Mouse (Mus musculus): Measurements from ENCODE around the gene Igf1. TPM values are rescaled to one million over a fixed set of nuclear protein-coding genes. Genes with fewer than 3 reads are reported as not detected.

Igf1 gene
- total and polyA plus RNA-seq, 2 experiments from 2014 or later: 11.5 to 13.1 TPM

- no peaks in the 10 kb centered on the region for H3K4me1 ChIP-seq (ENCODE audit: insufficient read depth, low read length)
- H3K9me3 ChIP-seq (ENCODE audit: low read length): no peaks in the 10 kb centered on the region
- H3K4me2 ChIP-seq (ENCODE audit: low read depth, low read length, poor library complexity, severe bottlenecking): no peak overlapping the region
- H3K36me3 ChIP-seq (ENCODE audit: insufficient read depth, low read length): no peaks in the 10 kb centered on the region
- TF ChIP-seq CTCF (IDR thresholded peaks at IDR 0.05): no peak
- H3K27ac ChIP-seq (ENCODE audit: low read depth, low read length): no peak overlapping the region
- 67% methylated on average over 8 of the region's 8 CpGs for WGBS
- H3K9ac ChIP-seq (replicated peaks; ENCODE audit: low read length, poor library complexity, severe bottlenecking): no peak overlapping the region
- DNase-seq (ENCODE audit: low spot score) (no peak), ATAC-seq (ENCODE audit: low FRiP score) (no peak)
- H3K27me3 ChIP-seq (ENCODE audit: insufficient read depth, low read length): no peaks in the 10 kb centered on the region
- H3K4me3 ChIP-seq (ENCODE audit: low read depth, low read length): no peak overlapping the region
Observed at GRCm38 (mm10) chr10:87844917-87845552, 13.0 kb upstream of the Igf1 start.

GRCm38 (mm10) chr10:87847882-87848281, 10.2 kb upstream of the Igf1 start:
- 75% methylated on average over 4 of the region's 4 CpGs for WGBS
- no peak overlapping the region for H3K27ac ChIP-seq (ENCODE audit: low read depth, low read length)
- no peaks in the 10 kb centered on the region for H3K36me3 ChIP-seq (ENCODE audit: insufficient read depth, low read length)
- H3K4me3 ChIP-seq (ENCODE audit: low read depth, low read length): no peak overlapping the region
- H3K27me3 ChIP-seq (ENCODE audit: insufficient read depth, low read length): no peaks in the 10 kb centered on the region
- no peak overlapping the region for H3K4me2 ChIP-seq (ENCODE audit: low read depth, low read length, poor library complexity, severe bottlenecking)
- H3K9me3 ChIP-seq (ENCODE audit: low read length): no peaks in the 10 kb centered on the region
- no peak overlapping the region for H3K9ac ChIP-seq (replicated peaks; ENCODE audit: low read length, poor library complexity, severe bottlenecking)
- ATAC-seq (ENCODE audit: low FRiP score): no peak
- no peak for DNase-seq (ENCODE audit: low spot score)
- TF ChIP-seq CTCF (IDR thresholded peaks at IDR 0.05): no peak
- H3K4me1 ChIP-seq (ENCODE audit: insufficient read depth, low read length): no peaks in the 10 kb centered on the region

GRCm38 (mm10) chr10:87848419-87848818, 9.6 kb upstream of the Igf1 start:
- H3K4me3 ChIP-seq (ENCODE audit: low read depth, low read length): no peak overlapping the region
- no peaks in the 10 kb centered on the region for H3K9me3 ChIP-seq (ENCODE audit: low read length)
- WGBS: 79% methylated on average over 2 of the region's 2 CpGs
- H3K27ac ChIP-seq (ENCODE audit: low read depth, low read length): no peak overlapping the region
- H3K4me1 ChIP-seq (ENCODE audit: insufficient read depth, low read length): no peaks in the 10 kb centered on the region
- no peak for TF ChIP-seq CTCF (IDR thresholded peaks at IDR 0.05)
- H3K36me3 ChIP-seq (ENCODE audit: insufficient read depth, low read length): no peaks in the 10 kb centered on the region
- no peak for ATAC-seq (ENCODE audit: low FRiP score)
- H3K4me2 ChIP-seq (ENCODE audit: low read depth, low read length, poor library complexity, severe bottlenecking): no peak overlapping the region
- DNase-seq (ENCODE audit: low spot score): no peak
- H3K9ac ChIP-seq (replicated peaks; ENCODE audit: low read length, poor library complexity, severe bottlenecking): no peak overlapping the region
- H3K27me3 ChIP-seq (ENCODE audit: insufficient read depth, low read length): no peaks in the 10 kb centered on the region

GRCm38 (mm10) chr10:87851492-87851891, 6.6 kb upstream of the Igf1 start:
- Histone ChIP-seq H3K9ac (replicated peaks; ENCODE audit: low read length, poor library complexity, severe bottlenecking) (no peak overlapping the region), H3K27me3 (ENCODE audit: insufficient read depth, low read length) (no peaks in the 10 kb centered on the region), H3K27ac (ENCODE audit: low read depth, low read length) (no peak overlapping the region), H3K4me1 (ENCODE audit: insufficient read depth, low read length) (no peaks in the 10 kb centered on the region), H3K4me3 (ENCODE audit: low read depth, low read length) (no peak overlapping the region), H3K4me2 (ENCODE audit: low read depth, low read length, poor library complexity, severe bottlenecking) (no peak overlapping the region), H3K36me3 (ENCODE audit: insufficient read depth, low read length) (no peaks in the 10 kb centered on the region), H3K9me3 (ENCODE audit: low read length) (no peaks in the 10 kb centered on the region)
- ATAC-seq (ENCODE audit: low FRiP score) (no peak), DNase-seq (ENCODE audit: low spot score) (peak; percentile 13)
- TF ChIP-seq CTCF (IDR thresholded peaks at IDR 0.05): no peak
- WGBS: 62% methylated on average over 3 of the region's 3 CpGs

- 1% methylated on average over 5 of the region's 5 CpGs for WGBS
- Histone ChIP-seq H3K27ac (ENCODE audit: low read depth, low read length) (no peak overlapping the region), H3K27me3 (ENCODE audit: insufficient read depth, low read length) (no peaks in the 10 kb centered on the region), H3K9me3 (ENCODE audit: low read length) (no peaks in the 10 kb centered on the region), H3K9ac (replicated peaks; ENCODE audit: low read length, poor library complexity, severe bottlenecking) (no peak overlapping the region), H3K4me1 (ENCODE audit: insufficient read depth, low read length) (peaks cover 5% of the 10 kb centered on the region; the same call in 1 of the 2 replicates), H3K4me3 (ENCODE audit: low read depth, low read length) (no peak overlapping the region), H3K36me3 (ENCODE audit: insufficient read depth, low read length) (no peaks in the 10 kb centered on the region), H3K4me2 (ENCODE audit: low read depth, low read length, poor library complexity, severe bottlenecking) (no peak overlapping the region)
- peak; percentile 55 for DNase-seq (ENCODE audit: low spot score)
- ATAC-seq (ENCODE audit: low FRiP score): no peak
- TF ChIP-seq CTCF (IDR thresholded peaks at IDR 0.05): peak; percentile 72
Observed at GRCm38 (mm10) chr10:87854408-87854807, 3.7 kb upstream of the Igf1 start.

- no peak overlapping the region for H3K27ac ChIP-seq (ENCODE audit: low read depth, low read length)
- no peaks in the 10 kb centered on the region for H3K9me3 ChIP-seq (ENCODE audit: low read length)
- no peak overlapping the region for H3K4me3 ChIP-seq (ENCODE audit: low read depth, low read length)
- no peak overlapping the region for H3K9ac ChIP-seq (replicated peaks; ENCODE audit: low read length, poor library complexity, severe bottlenecking)
- no peak for ATAC-seq (ENCODE audit: low FRiP score)
- no peaks in the 10 kb centered on the region for H3K27me3 ChIP-seq (ENCODE audit: insufficient read depth, low read length)
- no peaks in the 10 kb centered on the region for H3K36me3 ChIP-seq (ENCODE audit: insufficient read depth, low read length)
- 77% methylated on average over 13 of the region's 13 CpGs for WGBS
- no peak for DNase-seq (ENCODE audit: low spot score)
- peaks cover 7% of the 10 kb centered on the region; the same call in 1 of the 2 replicates for H3K4me1 ChIP-seq (ENCODE audit: insufficient read depth, low read length)
- no peak for TF ChIP-seq CTCF (IDR thresholded peaks at IDR 0.05)
- H3K4me2 ChIP-seq (ENCODE audit: low read depth, low read length, poor library complexity, severe bottlenecking): no peak overlapping the region
Observed at GRCm38 (mm10) chr10:87855423-87856122, 2.5 kb upstream of the Igf1 start.
